Mouse (Mus musculus) megakaryocyte, embryonic 14.5 days (primary cell): ENCODE measurements around the gene Gm20683.

Source experiments
- FLI1 ChIP-seq: IDR thresholded peaks from 2 replicates; pipeline ENCODE4 v1.6.1; 2012; ENCODE audit warnings: low read length, inconsistent platforms, mixed read lengths
- GATA1 ChIP-seq: IDR thresholded peaks from 3 replicates; pipeline ENCODE4 v1.6.1; 2012; ENCODE audit warnings: mixed read lengths, low read length, inconsistent platforms, borderline replicate concordance

- TF ChIP-seq FLI1 (no peak), GATA1 (no peak)
Observed at GRCm38 (mm10) chr17:25860832-25861703, 19.5 kb upstream of the Gm20683 start, which contains the start of gene Wdr90.
